Mouse (Mus musculus) ES-E14 (cell line): ENCODE data around the gene Rad51c.

ENCODE experiments used
- ZC3H11A ChIP-seq: IDR thresholded peaks from 2 replicates; pipeline ENCODE4 v1.6.1; 2012; ENCODE audit warnings: low read depth, mild to moderate bottlenecking, inconsistent platforms, low read length, borderline replicate concordance
- ZNF384 ChIP-seq: IDR thresholded peaks from 2 replicates; pipeline ENCODE4 v1.6.1; 2012; ENCODE audit warnings: low read depth, low read length, inconsistent platforms

DNA sequence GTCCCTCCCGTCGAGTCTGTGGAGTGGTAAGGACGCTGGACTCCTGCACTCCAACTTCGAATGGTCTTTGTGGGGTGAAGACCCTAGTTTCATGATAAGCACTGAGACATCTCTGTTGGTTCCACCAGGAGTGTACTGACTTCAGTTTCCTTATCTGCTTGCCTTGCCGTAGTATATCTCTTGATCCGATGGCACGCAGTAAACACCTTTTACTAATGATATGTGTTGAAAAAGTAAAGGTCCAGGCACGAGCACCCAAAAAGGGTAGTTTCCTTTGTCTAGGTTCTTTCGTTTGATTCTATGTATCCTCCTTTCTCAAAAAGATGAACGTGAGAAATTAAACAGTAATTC is 45.5 kb downstream of the Rad51c start:
- TF ChIP-seq ZNF384 (no peak), ZC3H11A (no peak)
